Mouse (Mus musculus) limb, embryonic 14.5 days (tissue): ENCODE results near the gene Ccdc103. TPM values are rescaled to one million over a fixed set of nuclear protein-coding genes. Genes with fewer than 3 reads are reported as not detected.

Source experiments
- ATAC-seq: fragments of 200-750 bp; cut with Nextera tagmentation; 2 replicates; pipeline ENCODE4 v1.8.0; 2017; ENCODE audit warnings: low read depth, moderate number of reproducible peaks, moderate TSS enrichment; ENCODE audit not compliant: low FRiP score
- DNase-seq: peaks from one replicate; pipeline ENCODE4 v3.0.0-alpha.2; 2015; ENCODE audit warnings: low spot score
- H3K27ac ChIP-seq: fragments of 300-500 bp; sonication (generic); replicated peaks from 2 replicates; pipeline ENCODE4 v1.5.1; 2014; ENCODE audit warnings: low read depth, mild to moderate bottlenecking, low read length, moderate library complexity, mixed read lengths
- H3K27me3 ChIP-seq: fragments of 300-500 bp; sonication (generic); 2 replicates; pipeline ENCODE4 v1.6.1; 2014; ENCODE audit warnings: low read length, mixed read lengths; ENCODE audit not compliant: control insufficient read depth, insufficient read depth
- H3K36me3 ChIP-seq: fragments of 300-500 bp; sonication (generic); 2 replicates; pipeline ENCODE4 v1.6.1; 2014; ENCODE audit warnings: mild to moderate bottlenecking, low read length, moderate library complexity, mixed read lengths; ENCODE audit not compliant: control insufficient read depth, insufficient read depth
- H3K4me1 ChIP-seq: fragments of 300-500 bp; sonication (generic); 2 replicates; pipeline ENCODE4 v1.6.1; 2014; ENCODE audit warnings: antibody characterized with exemption, low read length, mixed read lengths; ENCODE audit not compliant: control insufficient read depth, insufficient read depth
- H3K4me2 ChIP-seq: fragments of 300-500 bp; sonication (generic); replicated peaks from 2 replicates; pipeline ENCODE4 v1.6.1; 2014; ENCODE audit warnings: low read depth, mild to moderate bottlenecking, low read length, moderate library complexity; ENCODE audit not compliant: severe bottlenecking
- H3K4me3 ChIP-seq: fragments of 300-500 bp; sonication (generic); replicated peaks from 2 replicates; pipeline ENCODE4 v1.5.1; 2014; ENCODE audit warnings: low read length
- H3K9ac ChIP-seq: fragments of 300-500 bp; sonication (generic); 2 replicates; pipeline ENCODE4 v1.6.1; 2014; ENCODE audit warnings: mild to moderate bottlenecking, low read depth, low read length, moderate library complexity; ENCODE audit not compliant: severe bottlenecking
- H3K9me3 ChIP-seq: fragments of 300-500 bp; sonication (generic); 2 replicates; pipeline ENCODE4 v1.6.1; 2016; ENCODE audit warnings: low read length; ENCODE audit not compliant: control insufficient read depth
- POLR2A ChIP-seq: fragments of 200-500 bp; IDR thresholded peaks from 2 replicates; pipeline ENCODE4 v1.8.0; 2012; ENCODE audit warnings: inconsistent platforms, mild to moderate bottlenecking, moderate library complexity, borderline replicate concordance; ENCODE audit not compliant: insufficient read depth, insufficient read length; ENCODE audit errors: extremely low read depth
- WGBS: fragments of 180-500 bp; shearing (Covaris S2); extraction: QIAGEN DNeasy Blood & Tissue Kit; methylation state at CpG from one replicate; pipeline ENCODE4 v1.1.7; 2014; 5-methylcytosine and 5-hydroxymethylcytosine counted together
- polyA plus RNA-seq, 2 experiments: library from polyadenylated mRNA; depleted of rRNA in 1 of 2; stranded (reverse) in 1 of 2; unstranded in 1 of 2; fragments of >200 nt; fragmentation: Nextera tagmentation in 1 of 2; extraction: Ambion mirVana in 1 of 2; gene quantifications; 2 replicates each; pipeline versions ENCODE4 v1.2.1 to v1.2.3; 2012 to 2014

The Ccdc103 gene
- polyA plus RNA-seq, 2 experiments: 0.34 to 1.0 TPM

DNA sequence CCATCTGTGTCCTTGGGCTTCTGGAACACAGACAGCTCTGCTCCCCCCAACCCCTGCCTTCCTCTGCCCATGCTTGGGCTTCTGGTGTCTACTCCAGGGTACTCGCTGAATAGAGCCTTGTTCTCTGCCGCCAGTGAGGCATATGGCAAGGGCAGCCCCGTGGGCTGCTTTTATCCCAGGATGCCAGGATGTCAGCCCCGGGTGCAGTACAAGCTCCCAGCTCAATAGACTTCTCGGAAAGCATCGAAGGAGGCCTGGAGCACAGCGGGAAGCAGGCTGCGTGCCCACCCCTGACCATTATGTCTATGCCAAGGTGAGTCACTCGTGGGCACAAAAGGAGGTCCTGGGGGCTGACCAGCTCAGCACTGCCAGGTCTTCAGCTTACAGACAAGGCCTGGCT lies 17.4 kb downstream of the Ccdc103 start:
- Histone ChIP-seq H3K9me3 (no peaks in the 10 kb centered on the region), H3K4me3 (no peak overlapping the region), H3K27me3 (peaks cover 4% of the 10 kb centered on the region; the same call in 1 of the 2 replicates), H3K27ac (no peak overlapping the region), H3K9ac (no peak overlapping the region), H3K4me1 (no peaks in the 10 kb centered on the region), H3K36me3 (no peaks in the 10 kb centered on the region), H3K4me2 (no peak overlapping the region)
- TF ChIP-seq POLR2A: no peak
- ATAC-seq: no peak
- DNase-seq: no peak
- 84% methylated on average over 9 of the region's 9 CpGs for WGBS

- Histone ChIP-seq H3K27me3 (no peaks in the 10 kb centered on the region), H3K4me2 (no peak within 1 kb of the TSS), H3K9me3 (no peaks in the 10 kb centered on the region), H3K4me3 (no peak within 1 kb of the TSS), H3K27ac (no peak within 1 kb of the TSS), H3K36me3 (peaks cover 11% of the 10 kb centered on the region), H3K4me1 (no peaks in the 10 kb centered on the region), H3K9ac (no peak within 1 kb of the TSS)
- TF ChIP-seq POLR2A: no peak
- DNase-seq: peak; percentile 86
- ATAC-seq: peak; percentile 75; the same call in 1 of the 2 replicates
- WGBS: 15% methylated on average over 7 of the region's 7 CpGs
These were observed 19.8 kb downstream of the Ccdc103 start, which contains the start of gene Gfap for GRCm38 (mm10) chr11:102900763-102901162. Gene Gfap (minus strand): TSS chr11:102900912.

- 62% methylated on average over 4 of the region's 4 CpGs for WGBS
- DNase-seq: no peak
- no peak for ATAC-seq
- H3K9me3 ChIP-seq: no peaks in the 10 kb centered on the region
- no peak for TF ChIP-seq POLR2A
- no peak overlapping the region for H3K4me3 ChIP-seq
- no peaks in the 10 kb centered on the region for H3K4me1 ChIP-seq
- no peak overlapping the region for H3K4me2 ChIP-seq
- peaks cover 16% of the 10 kb centered on the region for H3K36me3 ChIP-seq
- no peak overlapping the region for H3K9ac ChIP-seq
- no peaks in the 10 kb centered on the region for H3K27me3 ChIP-seq
- H3K27ac ChIP-seq: no peak overlapping the region
These were observed 20.2 kb downstream of the Ccdc103 start for GRCm38 (mm10) chr11:102901199-102901598.

DNA sequence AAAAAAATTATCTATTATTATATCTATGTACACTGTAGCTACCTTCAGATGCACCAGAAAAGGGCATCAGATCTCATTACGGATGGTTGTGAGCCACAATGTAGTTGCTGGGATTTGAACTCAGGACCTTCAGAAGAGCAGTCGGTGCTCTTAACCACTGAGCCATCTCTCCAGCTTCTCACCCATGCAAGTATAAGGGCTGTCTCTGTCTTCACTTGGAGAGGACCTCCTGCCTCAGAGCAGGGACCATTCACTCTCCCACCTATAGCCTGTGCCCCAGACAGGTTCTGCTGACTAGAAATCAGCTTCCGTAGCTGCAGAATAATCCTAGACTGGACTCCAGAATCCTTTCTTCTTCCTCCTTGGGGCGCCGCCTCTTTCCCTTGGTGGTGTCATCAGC lies 21.1 kb downstream of the Ccdc103 start:
- TF ChIP-seq POLR2A: no peak
- 79% methylated on average over 5 of the region's 5 CpGs for WGBS
- H3K27ac ChIP-seq: no peak overlapping the region

GRCm38 (mm10) chr11:102903654-102904053 lies 22.6 kb downstream of the Ccdc103 start:
- ATAC-seq (no peak), DNase-seq (no peak)
- H3K4me2 ChIP-seq: no peak overlapping the region
- H3K9me3 ChIP-seq: no peaks in the 10 kb centered on the region
- 77% methylated on average over 7 of the region's 7 CpGs for WGBS
- no peaks in the 10 kb centered on the region for H3K27me3 ChIP-seq
- TF ChIP-seq POLR2A: no peak
- H3K36me3 ChIP-seq: peaks cover 40% of the 10 kb centered on the region
- H3K9ac ChIP-seq: no peak overlapping the region
- H3K27ac ChIP-seq: no peak overlapping the region
- no peak overlapping the region for H3K4me3 ChIP-seq
- no peaks in the 10 kb centered on the region for H3K4me1 ChIP-seq

More for the DNA sequence above, 21.1 kb downstream of the Ccdc103 start:
- Histone ChIP-seq H3K36me3 (peaks cover 25% of the 10 kb centered on the region), H3K27me3 (no peaks in the 10 kb centered on the region), H3K4me2 (no peak overlapping the region), H3K9me3 (no peaks in the 10 kb centered on the region), H3K9ac (no peak overlapping the region), H3K4me3 (no peak overlapping the region), H3K4me1 (no peaks in the 10 kb centered on the region)
- ATAC-seq (no peak), DNase-seq (no peak)

DNA sequence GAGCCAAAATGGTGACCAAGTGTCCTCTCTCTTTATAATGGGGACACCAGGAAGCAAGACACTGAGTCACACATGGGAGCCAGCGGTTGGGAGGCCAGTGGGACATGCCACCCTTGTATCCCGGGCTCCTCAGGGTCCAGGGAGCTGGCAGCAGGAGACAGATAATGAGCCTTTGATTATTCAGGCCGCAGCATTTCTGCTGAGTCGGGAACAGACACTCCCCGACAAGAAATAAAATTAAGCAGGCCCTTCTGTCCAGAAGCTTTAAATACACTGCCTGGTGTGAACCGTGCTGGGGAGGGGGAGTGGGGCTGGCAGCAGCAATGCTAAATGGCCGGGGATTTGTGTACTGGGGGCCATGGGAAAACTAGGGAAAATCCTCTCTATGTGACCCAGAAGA lies 30.4 kb downstream of the Ccdc103 start:
- no peak overlapping the region for H3K4me2 ChIP-seq
- no peak for TF ChIP-seq POLR2A
- no peak overlapping the region for H3K4me3 ChIP-seq
- no peaks in the 10 kb centered on the region for H3K9me3 ChIP-seq
- DNase-seq (no peak), ATAC-seq (no peak)
- H3K9ac ChIP-seq: no peak overlapping the region
- no peaks in the 10 kb centered on the region for H3K27me3 ChIP-seq
- WGBS: 82% methylated on average over 7 of the region's 7 CpGs
- H3K27ac ChIP-seq: no peak overlapping the region
- H3K4me1 ChIP-seq: no peaks in the 10 kb centered on the region
- peaks cover 93% of the 10 kb centered on the region for H3K36me3 ChIP-seq
